Mouse (Mus musculus): ENCODE results near the gene Pde4d.

The Pde4d gene

DNA sequence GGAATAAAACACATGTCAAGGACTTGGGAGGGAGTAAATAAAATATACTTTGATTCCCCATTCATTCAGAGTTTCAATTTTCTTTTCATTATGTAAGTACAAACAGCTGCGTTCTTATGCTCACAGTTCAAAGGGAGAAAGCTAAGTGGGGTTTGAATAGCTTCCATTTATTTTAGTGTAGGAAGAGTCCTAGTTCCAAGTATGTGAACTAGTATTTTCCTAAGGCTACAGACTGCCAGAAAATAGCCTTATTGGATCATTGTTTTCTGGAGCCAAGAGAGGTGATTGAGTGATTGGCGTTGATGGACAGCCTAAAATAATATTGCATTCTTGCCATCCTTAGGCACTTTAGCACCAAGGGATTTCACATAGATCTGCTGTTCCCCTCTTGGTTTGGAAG is 41.1 kb downstream of the Pde4d start:
- DNase-seq: no peak

DNA sequence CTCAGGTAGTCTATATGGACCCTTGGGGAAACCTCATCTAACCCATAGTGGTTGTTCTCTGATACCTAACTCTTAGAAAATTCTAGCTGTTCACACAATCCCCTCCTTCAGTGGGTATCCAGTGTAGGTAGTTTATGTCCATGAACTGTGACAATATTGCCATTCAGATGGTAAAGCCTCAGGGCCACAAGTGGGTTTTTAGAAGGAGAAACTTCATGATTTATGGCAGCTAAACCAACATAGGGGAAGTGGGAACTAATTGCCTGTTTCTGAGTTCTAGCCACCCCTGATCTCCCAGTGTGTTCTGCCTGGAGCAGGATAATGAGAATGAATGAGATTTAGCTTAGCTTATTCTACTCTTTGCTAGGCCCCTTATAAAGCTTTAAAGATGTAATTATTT is 43.1 kb downstream of the Pde4d start:
- no peak for DNase-seq

DNA sequence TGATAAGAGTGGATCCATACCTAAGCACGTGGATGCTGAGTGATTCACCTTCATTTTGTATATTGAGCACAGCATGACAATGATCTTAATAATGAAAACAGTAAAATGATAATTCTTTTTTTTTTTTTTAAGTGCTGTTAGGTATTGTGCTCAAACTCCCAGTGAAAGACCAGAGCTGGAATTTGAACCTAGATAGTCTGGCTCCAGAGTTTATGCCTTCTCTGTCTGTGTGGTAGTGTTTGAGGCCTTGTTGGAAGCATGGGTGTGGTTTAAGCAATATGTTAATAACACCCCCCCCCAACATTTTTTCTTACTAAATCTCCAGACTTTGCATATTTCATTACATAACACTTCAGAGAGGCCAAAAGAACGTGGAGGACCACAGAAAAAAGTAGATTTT is 44.6 kb downstream of the Pde4d start:
- no peak for DNase-seq

DNA sequence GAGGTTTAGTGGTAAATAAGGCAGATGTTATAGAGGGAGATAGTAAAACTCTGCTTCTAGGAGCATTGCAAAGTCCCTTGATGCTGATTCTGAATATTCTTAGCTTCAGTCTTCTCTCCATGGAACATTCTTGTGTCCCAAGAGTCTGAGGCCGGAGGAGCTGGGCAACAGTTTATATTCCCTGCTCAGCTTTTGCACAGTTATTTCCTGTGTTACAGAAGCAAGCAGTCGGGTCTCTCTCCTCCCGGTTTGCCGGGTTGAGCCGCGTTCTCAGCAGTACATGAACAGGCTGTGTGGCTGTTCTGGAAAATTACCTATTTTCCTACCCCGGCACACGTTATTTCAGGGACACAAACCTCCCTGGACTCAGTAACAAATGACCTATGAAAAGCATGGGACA is 48.0 kb downstream of the Pde4d start:
- DNase-seq: no peak

DNA sequence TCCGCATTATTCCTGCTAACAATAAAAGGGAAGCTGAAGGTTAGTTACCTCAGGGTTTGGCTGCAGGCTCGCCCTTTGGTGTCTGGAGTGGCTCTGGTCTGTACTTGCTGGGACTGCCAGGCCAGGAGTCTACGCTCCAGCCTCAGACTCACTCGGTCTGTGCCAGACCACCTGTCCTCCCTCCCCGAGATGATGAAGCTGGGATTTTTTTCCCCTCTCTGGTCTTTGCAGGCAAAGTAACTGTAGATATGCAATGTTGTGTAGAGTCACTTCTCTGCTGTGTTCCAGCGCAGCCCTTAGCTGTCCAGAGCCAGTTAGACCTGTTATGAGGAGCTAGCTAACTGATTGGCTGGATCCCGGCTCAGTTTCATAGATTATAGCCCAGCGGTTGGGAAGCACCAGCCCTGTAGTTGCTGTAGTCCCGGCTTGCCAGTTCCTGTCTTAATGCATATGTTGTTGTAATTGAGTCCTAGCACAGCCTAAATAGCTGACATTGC is 48.5 kb downstream of the Pde4d start:
- no peak for DNase-seq

DNA sequence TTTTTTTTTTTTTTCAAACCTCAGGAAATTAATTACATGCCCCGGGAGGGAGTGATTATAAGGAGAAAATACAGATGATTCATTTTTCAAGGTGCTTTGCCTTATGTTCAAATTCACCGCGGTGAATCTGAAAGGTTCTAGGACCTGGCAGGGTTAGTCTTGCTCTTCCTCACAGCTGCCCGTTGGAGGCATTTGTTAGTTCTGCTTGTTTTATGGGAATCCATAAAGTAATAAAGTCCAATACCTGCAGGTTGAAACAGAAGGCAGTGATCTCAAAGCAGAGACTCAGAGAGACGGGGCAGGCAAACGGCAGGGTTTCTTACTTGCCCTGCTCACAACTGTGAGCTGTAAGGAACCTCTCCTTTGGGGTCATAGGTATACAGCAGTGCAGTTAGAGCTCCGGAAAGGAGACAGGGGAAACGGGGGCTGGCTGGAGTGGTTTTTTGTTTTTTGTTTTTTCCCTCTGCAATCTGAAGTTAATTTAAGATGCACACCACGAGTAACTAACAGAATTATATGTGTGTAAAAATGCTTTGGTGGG is 49.1 kb downstream of the Pde4d start:
- DNase-seq: no peak

DNA sequence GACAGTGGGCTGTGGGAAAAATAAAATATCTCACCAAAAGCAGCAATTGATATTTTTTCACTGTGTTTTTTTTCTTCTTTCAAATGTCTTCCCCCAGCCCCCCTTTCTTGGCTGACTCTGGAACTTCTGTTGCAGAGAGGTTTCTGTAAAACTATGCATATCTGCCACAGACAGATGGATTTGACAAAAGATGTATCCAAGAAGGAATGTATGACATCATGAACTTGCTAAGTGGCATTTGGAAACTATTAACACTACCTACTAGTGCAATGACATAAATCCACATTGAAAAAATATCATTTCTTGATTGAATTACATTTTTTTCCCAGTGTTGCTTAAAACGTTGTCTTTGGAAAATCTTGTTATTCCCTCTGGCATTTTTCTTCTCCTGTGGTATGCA is 51.6 kb downstream of the Pde4d start:
- no peak for DNase-seq

DNA sequence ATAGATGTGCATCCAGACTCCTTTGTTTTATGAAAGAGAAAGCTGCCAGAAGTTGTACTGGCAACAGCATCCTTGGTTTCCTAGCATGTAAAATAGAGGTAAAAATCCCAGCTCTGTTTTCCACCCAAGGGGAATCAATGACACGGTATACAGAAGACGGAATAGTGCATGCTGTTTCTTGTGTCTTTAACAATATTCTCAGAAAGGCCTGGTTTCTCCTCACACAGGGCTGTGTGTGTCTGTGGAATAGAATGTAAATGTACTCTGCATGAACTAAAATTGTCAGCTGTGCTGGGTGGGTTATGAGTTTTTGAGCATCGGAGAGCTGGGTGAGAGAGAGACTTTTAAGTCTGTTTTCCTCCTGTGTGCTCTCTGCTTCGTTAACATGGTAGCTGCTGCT is 74.8 kb downstream of the Pde4d start:
- no peak for DNase-seq

DNA sequence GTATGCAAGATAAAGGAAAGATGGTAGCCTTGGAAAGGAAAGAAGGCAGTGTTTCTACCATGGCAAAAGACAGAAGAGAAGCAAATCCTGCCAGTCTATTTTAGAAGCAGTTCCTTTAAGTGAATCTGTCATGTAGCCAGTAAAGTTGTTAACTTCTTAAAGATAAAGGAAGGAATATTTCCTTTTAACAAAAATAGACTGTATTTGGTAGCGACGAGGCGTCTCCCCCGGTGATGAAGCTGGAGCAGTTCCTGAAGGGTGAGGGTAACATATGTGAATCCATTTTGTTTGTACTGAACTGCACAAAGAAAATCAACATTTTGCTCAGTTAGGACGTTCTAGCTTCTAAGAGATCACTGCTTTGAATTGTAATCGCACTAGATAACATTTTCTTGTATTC is 75.2 kb downstream of the Pde4d start:
- no peak for DNase-seq

DNA sequence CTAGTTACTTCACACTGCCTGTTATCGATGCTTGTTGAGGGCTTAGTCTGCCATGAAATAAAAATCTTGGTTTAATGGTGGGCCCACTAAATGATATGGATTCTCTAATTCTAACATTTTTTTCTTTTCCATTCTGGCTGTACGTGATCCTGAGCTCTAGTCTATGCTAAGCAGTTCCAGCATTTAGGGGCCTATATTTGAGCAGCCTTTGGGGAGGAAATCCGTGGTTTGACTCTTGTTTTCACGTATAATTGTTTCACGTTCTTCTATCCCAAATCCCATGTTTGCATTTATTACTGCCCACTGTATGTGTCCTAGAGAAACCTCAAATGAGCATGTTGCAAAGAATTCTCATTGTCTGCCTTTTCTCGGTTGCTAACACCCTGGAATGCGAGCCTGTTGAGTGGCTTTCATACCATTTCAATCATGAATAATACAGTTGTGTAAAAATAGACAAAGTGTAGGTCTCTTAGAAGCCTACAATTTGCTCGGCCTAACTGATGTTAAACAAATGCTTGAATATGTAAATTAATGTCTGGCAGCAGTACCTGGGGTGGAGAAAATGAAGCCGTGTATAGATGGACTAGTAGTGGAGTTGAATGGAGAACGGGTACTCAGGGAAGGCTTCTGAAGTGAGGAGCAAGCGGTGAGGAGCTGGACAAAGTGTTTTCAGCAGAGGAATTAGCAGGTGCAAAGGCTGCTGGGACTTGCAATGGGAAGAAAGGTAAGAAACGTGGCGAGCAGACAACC is 76.7 kb downstream of the Pde4d start:
- DNase-seq: no peak

DNA sequence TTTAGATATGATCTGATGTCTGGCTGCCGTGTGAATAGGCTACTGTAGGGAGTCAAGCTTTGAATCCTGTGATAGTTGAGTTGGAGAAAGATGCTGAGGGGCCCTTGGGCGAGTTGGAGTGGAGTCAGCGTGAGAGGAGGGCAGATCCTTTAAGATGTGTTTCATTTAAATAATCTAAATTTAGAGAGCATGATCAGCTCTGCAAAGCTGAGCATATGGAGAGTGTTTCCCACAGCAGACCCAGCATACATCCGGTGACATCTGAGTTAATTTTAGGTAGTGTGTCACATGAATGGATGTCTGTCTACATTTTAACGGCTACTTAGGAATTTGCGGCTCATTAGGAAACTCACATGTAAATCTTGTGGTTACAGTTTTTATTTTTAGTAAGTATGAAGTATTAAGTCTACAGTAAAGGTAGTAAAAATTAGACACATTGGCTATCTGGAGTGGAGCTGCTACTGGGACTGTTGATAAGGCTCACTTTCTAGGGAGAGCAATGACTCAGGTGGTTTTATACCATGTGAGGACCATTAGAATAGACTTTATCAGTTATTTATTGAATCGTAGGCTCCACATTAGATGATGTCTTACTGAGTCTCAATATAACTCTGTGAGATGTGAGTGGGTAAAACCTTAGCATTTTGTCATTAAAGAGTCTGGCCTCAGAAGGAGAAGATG is 77.5 kb downstream of the Pde4d start:
- no peak for DNase-seq

DNA sequence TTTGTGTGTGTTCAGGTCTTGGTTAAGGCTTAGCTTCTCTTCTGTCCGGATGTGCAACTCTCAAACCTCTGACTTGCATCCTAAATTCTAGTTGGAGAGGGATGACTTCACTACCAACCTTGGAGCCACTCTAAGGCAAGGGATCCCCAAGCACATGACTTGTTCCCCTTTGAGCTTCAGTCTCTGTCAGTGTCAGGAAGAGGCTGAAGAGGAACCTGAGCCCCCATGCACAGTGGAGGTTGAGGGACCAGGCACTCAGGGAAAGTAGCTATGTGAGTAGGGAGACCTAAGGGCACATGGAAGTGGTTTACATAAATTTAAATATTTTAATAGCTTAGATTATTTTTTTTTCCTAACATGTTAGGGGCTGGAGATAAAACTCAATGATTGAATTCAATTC is 78.6 kb downstream of the Pde4d start:
- no peak for DNase-seq

DNA sequence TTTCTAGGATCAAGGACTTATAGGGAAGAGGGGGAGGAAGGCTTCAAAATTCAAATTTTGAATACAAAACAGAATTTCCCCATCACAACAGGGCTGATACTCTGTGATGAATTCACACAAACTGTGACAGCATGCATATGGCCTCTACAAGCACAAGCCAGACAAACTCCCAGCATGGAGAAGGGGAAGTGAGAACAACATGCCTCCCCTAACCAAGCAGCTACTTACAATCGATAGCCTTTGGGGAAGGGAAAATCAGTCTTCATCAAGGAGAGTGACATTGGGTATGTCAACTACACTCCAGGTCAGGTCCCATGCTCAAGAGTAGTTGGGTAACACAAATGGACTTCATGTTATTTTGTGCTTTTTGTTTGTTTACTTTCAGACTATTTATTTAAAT is 83.1 kb downstream of the Pde4d start:
- no peak for DNase-seq

DNA sequence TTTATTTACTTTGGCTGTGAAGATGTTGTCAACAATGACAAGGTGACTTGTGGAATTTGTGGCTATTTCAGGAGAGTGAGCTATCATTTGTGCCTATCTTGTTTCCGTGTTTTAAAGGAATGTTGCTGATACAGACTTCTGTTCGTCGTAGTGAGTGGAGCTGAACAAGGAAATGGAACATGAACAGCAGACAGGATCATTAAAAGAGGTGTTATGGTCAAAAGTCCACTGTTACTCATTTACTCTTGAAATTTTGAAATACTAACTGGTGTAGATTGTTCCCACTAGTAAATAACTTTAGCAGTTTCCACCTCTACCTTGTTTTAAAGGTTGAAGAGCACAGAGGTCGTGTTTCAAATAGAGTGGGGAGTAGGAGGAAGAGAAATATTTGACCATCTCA is 86.7 kb downstream of the Pde4d start:
- DNase-seq: no peak

DNA sequence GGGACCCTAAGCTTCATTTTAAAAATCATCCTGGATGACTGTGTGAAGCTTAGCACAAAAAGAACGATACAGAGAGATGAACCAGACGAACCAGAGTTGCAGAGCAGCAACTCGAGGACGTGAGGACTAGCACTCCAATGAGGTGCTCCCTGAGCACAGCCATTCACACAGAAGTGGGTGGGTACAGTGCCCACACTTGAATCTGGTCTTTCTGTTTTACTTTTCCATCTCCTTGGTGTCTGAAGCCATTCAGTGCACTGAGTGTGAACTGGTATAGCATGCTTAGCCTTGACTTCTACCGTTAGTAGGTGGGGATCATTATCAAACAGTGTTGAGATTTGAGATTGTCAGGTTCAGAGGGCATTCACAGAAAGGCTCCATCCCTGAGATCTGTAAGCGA is 87.2 kb downstream of the Pde4d start:
- DNase-seq: no peak

DNA sequence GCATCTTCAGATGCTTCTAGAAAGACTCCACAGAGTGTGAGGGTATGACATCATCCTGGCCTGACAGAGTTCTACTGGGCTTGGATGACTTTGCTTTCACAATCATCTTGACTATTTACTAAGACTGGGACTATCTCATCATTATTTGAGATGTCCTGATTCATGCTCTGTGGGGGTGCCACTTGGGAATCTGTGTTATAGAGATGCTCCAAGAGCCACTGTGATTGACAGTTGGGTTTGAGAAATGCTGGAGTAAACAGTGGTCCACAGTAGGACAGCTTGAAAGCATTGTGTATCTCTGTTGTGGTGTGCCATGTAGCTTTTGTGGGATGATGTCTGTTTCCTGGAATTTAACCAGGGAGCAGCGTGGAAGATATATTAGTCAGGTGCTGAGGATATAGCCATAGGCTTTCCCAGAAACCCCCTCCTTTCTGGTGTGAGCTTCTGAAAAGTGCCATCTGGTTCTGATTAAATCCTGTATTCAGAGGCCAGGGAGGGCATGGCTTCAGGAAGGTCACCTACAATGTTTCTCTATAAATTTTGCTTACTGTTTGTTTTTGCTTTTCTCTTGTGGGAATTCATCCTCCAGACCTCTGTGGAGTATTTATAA is 89.1 kb downstream of the Pde4d start:
- DNase-seq: peak; percentile 82

DNA sequence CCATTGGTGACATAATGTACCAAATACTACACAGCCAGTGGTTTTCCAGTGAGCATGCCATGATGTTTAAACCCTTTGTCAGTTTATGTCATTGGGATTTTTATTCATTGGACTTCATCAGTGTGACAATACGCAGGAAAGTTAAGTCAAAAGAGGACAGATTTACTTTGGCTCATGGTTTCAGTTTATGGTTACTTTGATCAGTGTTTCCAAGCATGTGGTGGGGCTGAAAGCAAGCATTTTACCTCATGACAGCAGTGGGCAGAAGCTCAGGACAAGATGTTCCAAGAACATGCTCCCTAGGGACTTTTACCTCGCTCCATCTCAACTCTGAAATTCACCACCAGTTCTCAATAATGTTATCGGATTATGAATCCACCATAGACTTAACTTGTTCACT is 91.7 kb downstream of the Pde4d start:
- no peak for DNase-seq

DNA sequence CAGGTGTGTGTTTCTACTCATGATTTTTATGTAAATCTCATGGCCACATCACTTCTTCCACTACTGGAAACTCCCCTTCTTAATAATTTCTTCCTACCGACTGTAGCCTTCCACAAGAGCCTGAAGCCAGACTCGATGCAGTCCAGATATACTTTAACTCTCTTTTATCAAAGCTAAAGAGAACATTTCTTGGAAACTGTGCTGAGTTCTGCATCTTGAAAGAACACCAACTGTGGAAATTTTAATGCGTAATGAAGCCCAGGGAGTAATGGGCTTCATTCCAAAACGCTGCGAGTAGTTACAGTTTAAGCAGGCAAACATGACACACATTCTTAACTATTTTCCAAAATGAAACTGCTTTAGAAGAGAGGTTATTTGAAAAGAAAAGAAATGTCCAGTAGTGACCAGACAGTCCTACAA is 92.6 kb downstream of the Pde4d start:
- DNase-seq: no peak

DNA sequence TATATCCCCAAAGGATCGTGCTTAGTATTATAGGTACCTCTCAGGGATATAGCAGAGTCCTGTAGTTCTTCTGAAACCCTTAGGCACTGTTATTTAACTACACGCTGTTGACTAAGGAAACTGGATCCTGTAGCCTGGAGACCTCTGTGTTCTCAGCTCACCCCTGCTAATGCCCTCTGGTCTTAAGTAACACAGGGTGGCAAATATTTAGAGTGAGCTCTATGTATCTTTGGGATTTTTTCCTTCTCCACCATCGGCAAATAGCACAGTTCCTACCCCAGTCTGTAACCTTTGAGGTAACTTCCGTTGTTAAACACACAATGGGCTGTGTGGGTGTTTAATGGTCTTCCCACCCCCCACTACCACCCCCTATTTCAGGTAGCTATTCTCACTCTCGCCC is 102.5 kb downstream of the Pde4d start:
- no peak for DNase-seq

DNA sequence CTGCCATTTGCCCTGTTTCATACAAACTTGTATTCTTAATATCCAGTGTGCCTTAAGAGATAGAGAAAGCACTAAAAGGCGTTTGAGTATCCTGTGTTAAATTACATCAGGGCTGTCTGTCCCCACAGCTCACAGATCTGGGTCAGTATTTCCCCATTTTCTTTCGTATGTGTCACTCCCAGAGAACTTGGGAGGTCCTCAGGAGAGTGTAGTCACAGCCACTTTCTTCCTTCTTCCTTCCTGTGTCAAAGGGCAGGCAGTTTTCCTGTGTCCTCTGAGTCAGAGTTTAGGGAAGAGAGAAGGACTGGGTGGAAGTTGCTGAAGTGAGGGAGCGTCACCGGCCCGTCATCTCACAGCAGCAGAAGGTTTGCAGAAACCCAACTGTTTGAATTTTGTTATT is 103.2 kb downstream of the Pde4d start:
- no peak for DNase-seq

DNA sequence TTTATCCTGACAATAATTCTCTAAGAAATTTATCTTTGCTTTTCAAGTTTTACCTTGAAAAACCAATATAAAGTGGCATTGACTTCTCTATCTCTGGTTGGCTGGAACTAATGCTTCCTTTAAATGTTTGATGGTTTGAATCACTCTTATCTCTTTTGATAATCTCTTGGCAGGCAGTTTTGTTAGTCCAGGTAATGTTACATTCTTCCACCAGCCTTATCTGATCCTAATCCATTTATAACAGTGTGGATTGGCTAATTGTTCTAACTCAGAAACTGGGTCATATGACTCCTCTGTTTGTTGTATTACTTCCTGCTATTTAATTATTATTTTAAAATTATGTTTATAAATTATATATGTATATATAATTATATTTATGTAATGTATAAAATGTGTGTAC is 105.2 kb downstream of the Pde4d start:
- no peak for DNase-seq

DNA sequence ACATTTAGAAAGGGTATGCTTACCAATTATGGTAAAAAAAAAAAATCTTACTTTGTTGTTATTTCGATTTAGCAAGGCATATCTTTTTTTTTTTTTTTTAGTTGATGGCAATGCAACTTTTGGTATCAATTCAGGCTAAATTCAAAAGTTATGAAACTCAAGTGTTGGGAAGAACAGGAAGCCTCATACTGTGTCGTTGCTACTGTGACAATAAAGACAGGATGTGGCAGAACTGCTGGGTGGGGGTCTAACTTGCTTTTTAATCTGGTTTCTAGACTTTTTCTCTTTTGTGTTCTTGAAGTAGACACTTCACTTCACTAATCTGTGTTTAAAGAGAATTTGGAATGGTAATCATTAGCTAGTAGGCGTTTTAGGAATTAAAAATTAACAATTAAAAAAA is 147.2 kb downstream of the Pde4d start:
- no peak for DNase-seq

DNA sequence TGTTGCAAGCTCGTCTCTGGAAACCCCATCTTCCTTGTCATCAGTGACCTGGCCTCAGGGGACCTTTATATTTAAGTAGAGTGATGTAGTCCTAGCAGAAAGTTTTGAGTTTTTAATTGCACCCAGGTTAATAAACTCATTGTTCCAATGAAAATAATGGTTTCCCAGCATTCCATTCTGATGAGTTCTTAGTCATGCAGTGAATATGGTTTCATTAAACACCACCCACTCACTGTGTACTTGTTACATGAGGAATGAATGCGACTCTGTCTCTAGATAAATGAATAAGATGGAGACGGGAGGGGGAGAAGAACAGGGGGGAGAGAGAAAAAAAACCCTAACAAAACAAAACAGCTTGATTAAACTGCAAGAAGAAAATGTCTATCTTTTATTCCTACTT is 148.9 kb downstream of the Pde4d start:
- DNase-seq: no peak
